Mouse (Mus musculus) heart, adult 2 months (tissue): ENCODE data around the gene Tmc8. TPM values are rescaled to one million over a fixed set of nuclear protein-coding genes. Genes with fewer than 3 reads are reported as not detected.

Source experiments
- DNase-seq, 2 experiments: peaks; one replicate each; pipeline ENCODE4 v3.0.0; 2021
- H3K27ac ChIP-seq: fragments of 200-600 bp; 2 replicates; pipeline ENCODE4 v1.8.1; 2022
- H3K27me3 ChIP-seq: fragments of 200-500 bp; 2 replicates; pipeline ENCODE4 v1.6.1; 2012; ENCODE audit warnings: mild to moderate bottlenecking, low read length, inconsistent platforms, mixed read lengths; ENCODE audit not compliant: control insufficient read depth, insufficient read depth
- H3K36me3 ChIP-seq: fragments of 200-500 bp; 2 replicates; pipeline ENCODE4 v1.6.1; 2012; ENCODE audit warnings: low read length, inconsistent platforms; ENCODE audit not compliant: control insufficient read depth, insufficient read depth
- H3K4me1 ChIP-seq: fragments of 200-500 bp; 2 replicates; pipeline ENCODE4 v1.6.1; 2011; ENCODE audit warnings: low read length; ENCODE audit not compliant: control insufficient read depth, insufficient read depth
- H3K4me3 ChIP-seq: fragments of 200-600 bp; 2 replicates; pipeline ENCODE4 v1.8.1; 2022
- H3K79me2 ChIP-seq: fragments of 200-500 bp; replicated peaks from 2 replicates; pipeline ENCODE4 v1.6.1; 2012; ENCODE audit warnings: mild to moderate bottlenecking, inconsistent platforms, low read length, moderate library complexity, mixed read lengths; ENCODE audit not compliant: control insufficient read depth, insufficient read depth
- H3K9ac ChIP-seq: fragments of 200-500 bp; 2 replicates; pipeline ENCODE4 v1.6.1; 2012; ENCODE audit warnings: low read depth, mild to moderate bottlenecking, control low read depth, inconsistent platforms, low read length, mixed read lengths
- CTCF ChIP-seq: fragments of 200-600 bp; IDR thresholded peaks from 2 replicates; pipeline ENCODE4 v1.8.1; 2022; ENCODE audit warnings: antibody characterized with exemption, mild to moderate bottlenecking, moderate library complexity
- EP300 ChIP-seq: fragments of 200-500 bp; IDR thresholded peaks from 2 replicates; pipeline ENCODE4 v1.6.1; 2011; ENCODE audit warnings: low read depth, low read length, control low read depth; ENCODE audit not compliant: insufficient read depth
- POLR2A ChIP-seq: fragments of 200-500 bp; IDR thresholded peaks from 2 replicates; pipeline ENCODE4 v1.6.1; 2011; ENCODE audit warnings: mild to moderate bottlenecking, low read depth, low read length, control low read depth; ENCODE audit not compliant: insufficient read depth
- WGBS: fragments of 180-500 bp; shearing (Covaris S2); methylation state at CpG from one replicate; pipeline ENCODE4 v1.1.7; 2018; 5-methylcytosine and 5-hydroxymethylcytosine counted together
- intact Hi-C: fragments of 180-260 bp; cut with DNase I; formaldehyde crosslinking; loops from one replicate; pipeline ENCODE4 v1.15.1; 2025
- polyA plus RNA-seq: library from polyadenylated mRNA; depleted of rRNA; stranded (reverse); fragments of >200 nt; gene quantifications from 2 replicates; pipeline ENCODE4 v1.2.3, GENCODE M21; 2012
- total RNA-seq, 2 experiments: library from RNA; stranded (reverse); gene quantifications; 2 replicates each; pipeline ENCODE4 v1.2.3; 2021

The Tmc8 gene
- total and polyA plus RNA-seq, 3 experiments: 3.3 to 9.5 (median 3.7) TPM

DNA sequence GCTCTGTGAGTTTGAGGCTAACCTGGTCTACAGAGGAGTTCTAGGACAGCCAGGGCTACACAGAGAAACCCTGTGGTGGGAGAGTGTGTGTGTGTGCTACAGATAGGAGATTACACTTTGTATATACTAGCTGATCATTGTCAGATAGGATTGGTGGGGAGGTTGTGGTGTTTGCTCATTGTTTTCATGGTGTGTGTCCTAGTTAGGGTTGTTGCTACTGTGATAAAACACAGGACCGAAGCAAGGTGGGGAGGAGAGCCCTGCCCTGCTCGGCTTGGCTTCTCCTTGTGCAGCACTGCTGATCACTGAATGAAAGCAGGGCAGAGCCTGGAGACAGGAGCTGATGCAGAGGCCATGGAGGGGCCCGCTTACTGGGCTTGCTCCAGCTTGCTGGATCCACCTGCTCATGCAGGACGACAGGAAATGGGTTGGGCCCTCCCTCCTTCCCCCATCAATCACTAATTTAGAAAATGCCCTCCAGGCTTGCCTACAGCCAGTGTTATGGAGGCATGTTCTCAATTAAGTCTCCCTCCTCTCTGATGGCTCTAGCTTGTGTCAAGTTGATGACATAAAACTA is 38.3 kb upstream of the Tmc8 start:
- no peak for TF ChIP-seq EP300
- TF ChIP-seq CTCF: no peak
- no peak for TF ChIP-seq POLR2A
- WGBS: 78% methylated on average over 4 of the region's 4 CpGs
- H3K27ac ChIP-seq: no peak overlapping the region
- no peak overlapping the region for H3K9ac ChIP-seq
- DNase-seq: no peak
- H3K4me3 ChIP-seq: no peak overlapping the region
- intact Hi-C loops: no loop called here
- H3K79me2 ChIP-seq: no peaks in the 10 kb centered on the region
- no peaks in the 10 kb centered on the region for H3K4me1 ChIP-seq
- no peaks in the 10 kb centered on the region; the same call in 1 of the 2 replicates for H3K36me3 ChIP-seq
- H3K27me3 ChIP-seq: no peaks in the 10 kb centered on the region

DNA sequence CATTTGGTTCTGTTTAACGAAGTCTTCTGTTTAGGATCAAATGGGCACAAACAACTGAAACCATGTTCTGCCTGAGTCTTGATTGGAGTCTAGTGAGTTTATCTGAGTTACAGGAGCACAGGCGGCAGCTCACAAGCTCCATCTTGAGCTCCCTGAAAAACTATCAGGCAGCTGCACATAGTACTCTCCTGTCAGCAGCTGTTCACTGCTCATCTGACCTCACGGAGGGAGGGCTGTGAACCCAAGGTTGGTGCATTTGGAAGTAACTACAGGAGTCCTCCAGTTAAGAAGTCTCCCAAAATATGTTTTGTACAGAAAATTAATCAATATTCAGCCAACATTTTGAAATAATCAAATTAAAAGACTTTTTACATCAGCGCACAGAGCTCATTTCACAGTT is 33.2 kb upstream of the Tmc8 start:
- 83% methylated on average over 4 of the region's 4 CpGs for WGBS
- Histone ChIP-seq H3K9ac (no peak overlapping the region), H3K36me3 (no peaks in the 10 kb centered on the region; the same call in 1 of the 2 replicates), H3K4me1 (no peaks in the 10 kb centered on the region), H3K4me3 (no peak overlapping the region), H3K79me2 (no peaks in the 10 kb centered on the region), H3K27ac (no peak overlapping the region), H3K27me3 (no peaks in the 10 kb centered on the region)
- intact Hi-C loops: no loop called here
- TF ChIP-seq EP300 (no peak), CTCF (no peak), POLR2A (no peak)
- no peak for DNase-seq

DNA sequence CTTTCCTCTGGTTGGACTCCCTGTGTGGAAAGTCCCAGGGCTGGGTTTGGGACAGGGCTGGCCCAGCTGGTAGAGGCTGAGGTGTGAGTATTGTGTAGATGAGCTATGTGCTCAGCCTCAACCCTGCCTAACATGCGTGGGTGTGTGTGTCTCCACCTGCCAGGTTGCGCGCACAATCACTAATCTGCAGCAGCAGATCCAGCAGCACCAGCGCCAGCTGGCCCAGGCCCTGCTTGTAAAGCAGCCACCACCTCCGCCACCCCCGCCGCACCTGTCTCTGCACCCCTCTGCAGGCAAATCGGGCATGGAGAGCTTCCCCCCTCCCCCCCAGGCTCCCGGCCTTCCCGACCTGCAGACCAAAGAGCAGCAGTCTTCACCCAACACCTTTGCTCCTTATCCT is 32.5 kb upstream of the Tmc8 start:
- Histone ChIP-seq H3K27ac (no peak overlapping the region), H3K9ac (no peak overlapping the region), H3K4me1 (no peaks in the 10 kb centered on the region), H3K27me3 (no peaks in the 10 kb centered on the region), H3K79me2 (no peaks in the 10 kb centered on the region), H3K4me3 (no peak overlapping the region), H3K36me3 (no peaks in the 10 kb centered on the region; the same call in 1 of the 2 replicates)
- no peak for DNase-seq
- TF ChIP-seq EP300: no peak
- TF ChIP-seq CTCF: no peak
- no peak for TF ChIP-seq POLR2A
- intact Hi-C loops: no loop called here
- 89% methylated on average over 10 of the region's 10 CpGs for WGBS

DNA sequence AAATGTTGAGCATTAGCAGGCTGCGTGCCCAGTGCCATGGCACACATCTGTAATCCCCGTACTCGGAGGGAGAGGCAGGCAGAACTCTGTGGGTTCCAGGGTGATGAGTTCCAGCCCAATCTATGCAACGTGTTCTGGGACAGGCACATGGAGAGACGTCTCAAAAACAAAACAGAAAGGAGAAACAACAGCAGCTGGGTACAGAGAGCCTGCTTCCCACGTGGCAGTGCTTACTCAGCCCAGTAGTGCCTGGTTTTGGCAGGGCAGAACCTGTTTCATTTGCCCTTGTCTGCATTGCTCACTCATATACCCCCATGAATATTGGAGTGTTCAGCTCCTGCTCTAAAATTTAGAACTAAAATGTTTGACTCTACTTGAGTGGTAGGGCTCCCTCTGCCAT is 30.3 kb upstream of the Tmc8 start:
- Histone ChIP-seq H3K27ac (no peak overlapping the region), H3K4me1 (no peaks in the 10 kb centered on the region), H3K4me3 (no peak overlapping the region), H3K79me2 (no peaks in the 10 kb centered on the region), H3K27me3 (no peaks in the 10 kb centered on the region), H3K9ac (no peak overlapping the region), H3K36me3 (no peaks in the 10 kb centered on the region; the same call in 1 of the 2 replicates)
- DNase-seq: no peak
- intact Hi-C loops: loop anchor here (5.0 kb wide), 1 partner anchor 36 kb away; no protein-coding TSS in a partner anchor
- no peak for TF ChIP-seq CTCF
- TF ChIP-seq POLR2A: no peak
- TF ChIP-seq EP300: no peak
- 86% methylated on average over 6 of the region's 6 CpGs for WGBS

- H3K4me3 ChIP-seq: no peak overlapping the region
- no peaks in the 10 kb centered on the region for H3K27me3 ChIP-seq
- H3K9ac ChIP-seq: no peak overlapping the region
- no peaks in the 10 kb centered on the region; the same call in 1 of the 2 replicates for H3K36me3 ChIP-seq
- no peak for TF ChIP-seq EP300
- no peak for TF ChIP-seq CTCF
- TF ChIP-seq POLR2A: no peak
- intact Hi-C loops: no loop called here
- DNase-seq: no peak
- no peak overlapping the region for H3K27ac ChIP-seq
- WGBS: 95% methylated on average over 7 of the region's 7 CpGs
- no peaks in the 10 kb centered on the region for H3K79me2 ChIP-seq
- no peaks in the 10 kb centered on the region for H3K4me1 ChIP-seq
These were observed 26.0 kb upstream of the Tmc8 start for GRCm38 (mm10) chr11:117755891-117756290.

GRCm38 (mm10) chr11:117759267-117759666 is 22.6 kb upstream of the Tmc8 start:
- Histone ChIP-seq H3K79me2 (no peaks in the 10 kb centered on the region), H3K9ac (no peak overlapping the region), H3K4me3 (no peak overlapping the region), H3K36me3 (no peaks in the 10 kb centered on the region), H3K4me1 (no peaks in the 10 kb centered on the region), H3K27me3 (no peaks in the 10 kb centered on the region), H3K27ac (no peak overlapping the region)
- intact Hi-C loops: no loop called here
- 93% methylated on average over 10 of the region's 10 CpGs for WGBS
- no peak for TF ChIP-seq POLR2A
- TF ChIP-seq CTCF: no peak
- TF ChIP-seq EP300: no peak
- DNase-seq: no peak
